Comparison of ENCODE assay signal across 22 mouse cellular contexts in the genomic region with DNA sequence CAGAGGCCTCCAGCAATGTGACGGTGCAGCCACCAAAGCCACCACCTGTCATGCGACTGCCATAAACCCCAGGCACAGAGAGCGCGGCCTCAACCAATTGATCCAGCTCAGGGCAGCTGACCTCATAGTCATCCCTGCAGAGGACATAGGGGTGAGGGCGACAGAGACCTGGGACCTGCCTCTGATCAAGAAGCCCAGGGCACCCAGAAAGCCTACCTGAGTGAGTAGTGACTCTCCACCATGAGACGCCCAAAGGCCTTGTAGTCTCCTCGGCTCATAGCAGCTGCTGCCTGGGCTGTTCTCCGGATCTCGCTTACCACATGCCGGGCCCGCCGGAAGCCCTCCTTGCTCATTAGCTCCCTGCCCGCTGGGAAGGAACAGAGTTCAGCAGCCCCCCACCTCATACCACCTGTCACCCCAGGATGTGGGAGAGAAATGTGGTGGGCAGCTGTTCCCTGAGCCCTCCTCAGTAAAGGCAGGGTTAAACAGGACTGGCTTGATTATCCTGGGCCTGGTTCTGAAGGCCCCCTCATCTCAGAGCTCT. TPM values are rescaled to one million over a fixed set of nuclear protein-coding genes. Genes with fewer than 3 reads are reported as not detected.
DNase-seq lines count a peak whose midpoint lies in the region; ATAC-seq and TF ChIP-seq lines count a peak whose summit lies in the region.
"Had no signal": no experiment of that assay in that cellular context is flagged by ENCODE, and none has a peak within 500 bp of the region (broad histone marks: within the 10 kb centered on the region; RNA-seq: fewer than 3 reads in every experiment).

No protein-coding gene starts in this region.

- intact Hi-C loops in left cerebral cortex, postnatal 4 days (cut with DNase I), result no loop called here

- WGBS in forebrain, embryonic 13.5 days, result 89% methylated on average over 13 of the region's 13 CpGs
- 82% methylated on average over 13 of the region's 13 CpGs for WGBS in forebrain, embryonic 16.5 days
- 81% methylated on average over 13 of the region's 13 CpGs for WGBS in intestine, postnatal 0 days

- no peaks in the 10 kb centered on the region for H3K9me3 ChIP-seq in forebrain, embryonic 13.5 days (replicated peaks)
- H3K9me3 ChIP-seq in forebrain, embryonic 16.5 days (ENCODE audit: control insufficient read depth, low read length), result no peaks in the 10 kb centered on the region
- H3K9me3 ChIP-seq in intestine, postnatal 0 days (ENCODE audit: control insufficient read depth), result no peaks in the 10 kb centered on the region
- H3K9me3 ChIP-seq: embryonic facial prominence, embryonic 15.5 days; stomach, embryonic 15.5 days had no signal

- H3K9ac ChIP-seq in forebrain, embryonic 13.5 days, result 0 out of 2 replicates have a peak overlapping the region, but pooled peaks have one; percentile 9
- H3K9ac ChIP-seq in forebrain, embryonic 16.5 days (replicated peaks; ENCODE audit: low read depth, low read length), result no peak overlapping the region
- H3K9ac ChIP-seq in intestine, postnatal 0 days (ENCODE audit: low read depth, low read length), result no peak overlapping the region
- H3K9ac ChIP-seq: embryonic facial prominence, embryonic 15.5 days; liver, postnatal 0 days; stomach, embryonic 15.5 days had no signal

- peaks cover 33% of the 10 kb centered on the region for H3K4me1 ChIP-seq in forebrain, embryonic 13.5 days
- peaks cover 28% of the 10 kb centered on the region for H3K4me1 ChIP-seq in forebrain, embryonic 16.5 days (replicated peaks; ENCODE audit: control insufficient read depth, insufficient read depth, low read length)
- H3K4me1 ChIP-seq in intestine, postnatal 0 days (replicated peaks; ENCODE audit: control insufficient read depth, insufficient read depth, low read length), result peaks cover 17% of the 10 kb centered on the region

- no peak overlapping the region for H3K27ac ChIP-seq in forebrain, embryonic 13.5 days
- no peak overlapping the region for H3K27ac ChIP-seq in forebrain, embryonic 16.5 days (ENCODE audit: low read length)
- H3K27ac ChIP-seq in intestine, postnatal 0 days (ENCODE audit: low read depth, low read length), result peak overlapping the region; percentile 95
- H3K27ac ChIP-seq: embryonic facial prominence, embryonic 15.5 days; left cerebral cortex, adult 2 months; macrophage; stomach, embryonic 15.5 days had no signal

- H3K4me2 ChIP-seq in forebrain, embryonic 13.5 days, result no peak overlapping the region
- H3K4me2 ChIP-seq in forebrain, embryonic 16.5 days (ENCODE audit: low read length), result no peak overlapping the region
- H3K4me2 ChIP-seq in intestine, postnatal 0 days (replicated peaks; ENCODE audit: low read depth), result no peak overlapping the region
- H3K4me2 ChIP-seq: embryonic facial prominence, embryonic 15.5 days; heart, embryonic 11.5 days; liver, embryonic 11.5 days; stomach, embryonic 15.5 days had no signal

- peak; percentile 62 for DNase-seq in cerebellum, adult 9-11 months
- DNase-seq in cerebellum, adult 11-12 months, result no peak
- DNase-seq in left cerebral cortex, postnatal 4 days, result peak; percentile 62
- no peak for DNase-seq in left cerebral cortex, adult 8-10 months (ENCODE audit: low spot score in 2 of 2)
- DNase-seq in urinary bladder, postnatal 36 days (ENCODE audit: low spot score in 2 of 2), result no peak
- DNase-seq: adrenal gland, postnatal 14 days; kidney, adult 18-20 months; kidney, postnatal 4 days; layer of hippocampus, adult 9-11 months; liver, postnatal 0 days; thymus, postnatal 36 days had no signal

- H3K4me3 ChIP-seq in forebrain, embryonic 13.5 days, result no peak overlapping the region
- H3K4me3 ChIP-seq in forebrain, embryonic 16.5 days (replicated peaks; ENCODE audit: low read length), result no peak overlapping the region
- no peak overlapping the region for H3K4me3 ChIP-seq in intestine, postnatal 0 days (ENCODE audit: low read depth, low read length)
- H3K4me3 ChIP-seq: embryonic facial prominence, embryonic 15.5 days; left cerebral cortex, adult 2 months; stomach, embryonic 15.5 days had no signal

- H3K27me3 ChIP-seq in forebrain, embryonic 13.5 days, result no peaks in the 10 kb centered on the region
- no peaks in the 10 kb centered on the region for H3K27me3 ChIP-seq in forebrain, embryonic 16.5 days (replicated peaks; ENCODE audit: control insufficient read depth, insufficient read depth, low read length)
- H3K27me3 ChIP-seq in intestine, postnatal 0 days (replicated peaks; ENCODE audit: control insufficient read depth, insufficient read depth, low read length), result no peaks in the 10 kb centered on the region
- H3K27me3 ChIP-seq: embryonic facial prominence, embryonic 15.5 days; stomach, embryonic 15.5 days had no signal

- H3K36me3 ChIP-seq in forebrain, embryonic 13.5 days (ENCODE audit: poor library complexity, severe bottlenecking), result peaks cover 19% of the 10 kb centered on the region
- H3K36me3 ChIP-seq in forebrain, embryonic 16.5 days (ENCODE audit: control insufficient read depth, insufficient read depth), result no peaks in the 10 kb centered on the region
- peaks cover 41% of the 10 kb centered on the region for H3K36me3 ChIP-seq in intestine, postnatal 0 days (ENCODE audit: control insufficient read depth, insufficient read depth)

- ATAC-seq in forebrain, embryonic 13.5 days, result no peak
- no peak for ATAC-seq in forebrain, embryonic 16.5 days
- ATAC-seq in intestine, postnatal 0 days, result 0 out of 2 replicates have a peak, but pooled peaks have one; percentile 5
- ATAC-seq: CD4-positive, CD25-positive, alpha-beta regulatory T cell, adult 4 months; liver, postnatal 0 days; lung, postnatal 0 days had no signal

- TF ChIP-seq CTCF in intestine, postnatal 0 days (IDR thresholded peaks at IDR 0.05; ENCODE audit: low read depth), result no peak

RNA-seq across cellular contexts. Expression of a gene that starts 3.6 kb away (rescaled TPM):
- polyA plus RNA-seq in forebrain, embryonic 13.5 days (2015; fragmentation: Nextera tagmentation; extraction: Ambion mirVana), result 74.8 and 86.1 TPM in 2 replicates
- 61.3 and 64.2 TPM in 2 replicates for polyA plus RNA-seq in forebrain, embryonic 16.5 days (2015; fragmentation: Nextera tagmentation; extraction: Ambion mirVana)
- total RNA-seq in left cerebral cortex, postnatal 4 days (2021), result 10 to 100 TPM; 36.2 to 37.9 TPM
- 10 to 100 TPM; 16.1 to 19.7 (median 18.6) TPM for total RNA-seq in left cerebral cortex, adult 8-10 months (2022)
- polyA plus RNA-seq in intestine, postnatal 0 days (2015; fragmentation: Nextera tagmentation; extraction: Ambion mirVana), result 387 and 418 TPM in 2 replicates

RNA-seq across cellular contexts. Expression of a gene that starts 18.9 kb away (rescaled TPM):
- 2,689 and 2,766 TPM in 2 replicates for polyA plus RNA-seq in forebrain, embryonic 13.5 days (2015; fragmentation: Nextera tagmentation; extraction: Ambion mirVana)
- 2,318 and 2,532 TPM in 2 replicates for polyA plus RNA-seq in forebrain, embryonic 16.5 days (2015; fragmentation: Nextera tagmentation; extraction: Ambion mirVana)
- 100 to 1,000 TPM; 510 to 587 TPM for total RNA-seq in left cerebral cortex, postnatal 4 days (2021)
- 100 to 1,000 TPM; 272 to 296 (median 284) TPM for total RNA-seq in left cerebral cortex, adult 8-10 months (2022)
- 1,144 and 1,190 TPM in 2 replicates for polyA plus RNA-seq in intestine, postnatal 0 days (2015; fragmentation: Nextera tagmentation; extraction: Ambion mirVana)

RNA-seq across cellular contexts. Expression of a gene that starts 21.2 kb away (rescaled TPM):
- polyA plus RNA-seq in forebrain, embryonic 13.5 days (2015; fragmentation: Nextera tagmentation; extraction: Ambion mirVana), result 38.0 and 42.3 TPM in 2 replicates
- polyA plus RNA-seq in forebrain, embryonic 16.5 days (2015; fragmentation: Nextera tagmentation; extraction: Ambion mirVana), result 37.6 and 42.1 TPM in 2 replicates
- 10 to 100 TPM; 38.8 to 42.9 TPM for total RNA-seq in left cerebral cortex, postnatal 4 days (2021)
- 10 to 100 TPM; 23.4 to 27.7 (median 25.0) TPM for total RNA-seq in left cerebral cortex, adult 8-10 months (2022)
- polyA plus RNA-seq in intestine, postnatal 0 days (2015; fragmentation: Nextera tagmentation; extraction: Ambion mirVana), result 7.4 and 8.8 TPM in 2 replicates

RNA-seq across cellular contexts. Expression of a gene that starts 34.4 kb away (rescaled TPM):
- polyA plus RNA-seq in forebrain, embryonic 13.5 days (2015; fragmentation: Nextera tagmentation; extraction: Ambion mirVana), result 0.21 and 0.38 TPM in 2 replicates
- 0.67 and 0.80 TPM in 2 replicates for polyA plus RNA-seq in forebrain, embryonic 16.5 days (2015; fragmentation: Nextera tagmentation; extraction: Ambion mirVana)
- 1 to 10 TPM; 3.7 to 4.4 TPM for total RNA-seq in left cerebral cortex, postnatal 4 days (2021)
- 10 to 100 TPM in 3 of 4 experiments, 1 to 10 TPM in 1; 9.4 to 13.4 (median 11.3) TPM for total RNA-seq in left cerebral cortex, adult 8-10 months (2022)
- polyA plus RNA-seq in intestine, postnatal 0 days (2015; fragmentation: Nextera tagmentation; extraction: Ambion mirVana), result 16.6 and 17.8 TPM in 2 replicates
- polyA plus RNA-seq: CD4-positive, CD25-positive, alpha-beta regulatory T cell, adult 4 months; macrophage had no signal

Comparison
In these comparisons a context has a peak if more than half of its experiments do, and no peak if none do; other contexts are left out.
1. DNase-seq: peak in cerebellum, adult 9-11 months (single experiment) and left cerebral cortex, postnatal 4 days (single experiment); none in cerebellum, adult 11-12 months (single experiment), left cerebral cortex, adult 8-10 months (0 of 2) and urinary bladder, postnatal 36 days (0 of 2).